Mouse (Mus musculus): ENCODE measurements at regions not wholly inside any gene's neighbourhood (a gene's known extent, or its start where the extent isn't known, plus 50 kb on each side); places are given as distances from the start of the nearest gene placed in this dataset.

DNA sequence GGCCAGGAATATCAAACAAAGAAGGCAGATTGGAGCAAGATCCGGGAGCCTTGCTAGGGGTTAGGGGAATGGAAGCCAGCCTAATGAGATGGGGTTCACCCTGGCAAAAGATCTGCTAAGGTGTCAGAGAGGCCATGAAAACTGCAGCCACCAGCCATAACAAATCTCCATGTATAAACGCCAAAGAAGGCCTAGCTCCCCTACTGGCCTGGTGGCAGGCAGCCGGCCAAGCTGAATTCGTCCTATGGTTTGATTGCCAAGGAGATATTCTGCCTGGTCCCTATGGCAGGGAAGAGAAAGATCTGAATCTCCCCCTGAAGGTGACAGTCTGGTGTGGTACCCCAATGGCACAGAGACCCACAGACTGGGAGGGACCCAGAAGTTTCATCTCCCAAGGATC is 104.8 kb upstream of the E030018B13Rik start:
- Histone ChIP-seq H3K9ac (no peak overlapping the region), H3K36me3 (no peaks in the 10 kb centered on the region), H3K9me3 (no peaks in the 10 kb centered on the region), H3K27me3 (no peaks in the 10 kb centered on the region), H3K4me3 (no peak overlapping the region), H3K27ac (no peak overlapping the region), H3K4me2 (no peak overlapping the region), H3K4me1 (0 out of 2 replicates have a peak, but pooled peaks cover 4% of the 10 kb centered on the region)
- ATAC-seq (ENCODE audit: borderline replicate concordance, extremely low read depth, low FRiP score, low TSS enrichment) = no peak
- 71% methylated on average over 4 of the region's 4 CpGs for WGBS

DNA sequence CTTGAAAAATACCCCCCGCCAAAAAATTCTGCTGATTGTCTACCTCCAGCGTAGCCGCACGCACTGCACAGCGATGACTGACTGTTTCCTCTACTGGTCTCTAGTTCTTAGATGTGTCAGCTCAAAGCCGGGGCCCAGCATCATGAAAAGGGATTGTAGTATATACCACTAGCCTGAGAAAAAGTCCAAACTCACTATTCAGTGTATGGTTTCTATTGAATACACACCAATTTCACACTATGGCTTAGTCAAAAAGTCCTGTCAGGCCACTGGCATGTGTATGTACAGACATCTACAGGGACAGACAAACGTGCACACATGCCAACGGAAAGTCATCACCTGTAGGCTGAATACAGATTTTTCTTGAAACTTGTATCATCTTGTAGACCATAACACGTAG is 101.1 kb upstream of the E030018B13Rik start:
- ATAC-seq (ENCODE audit: borderline replicate concordance, extremely low read depth, low FRiP score, low TSS enrichment) = no peak
- Histone ChIP-seq H3K9ac (no peak overlapping the region), H3K4me3 (no peak overlapping the region), H3K9me3 (no peaks in the 10 kb centered on the region), H3K4me2 (no peak overlapping the region), H3K4me1 (0 out of 2 replicates have a peak, but pooled peaks cover 5% of the 10 kb centered on the region), H3K27ac (peak overlapping the region; percentile 85; the same call in 1 of the 2 replicates), H3K27me3 (no peaks in the 10 kb centered on the region), H3K36me3 (no peaks in the 10 kb centered on the region)
- 87% methylated on average over 9 of the region's 9 CpGs for WGBS

DNA sequence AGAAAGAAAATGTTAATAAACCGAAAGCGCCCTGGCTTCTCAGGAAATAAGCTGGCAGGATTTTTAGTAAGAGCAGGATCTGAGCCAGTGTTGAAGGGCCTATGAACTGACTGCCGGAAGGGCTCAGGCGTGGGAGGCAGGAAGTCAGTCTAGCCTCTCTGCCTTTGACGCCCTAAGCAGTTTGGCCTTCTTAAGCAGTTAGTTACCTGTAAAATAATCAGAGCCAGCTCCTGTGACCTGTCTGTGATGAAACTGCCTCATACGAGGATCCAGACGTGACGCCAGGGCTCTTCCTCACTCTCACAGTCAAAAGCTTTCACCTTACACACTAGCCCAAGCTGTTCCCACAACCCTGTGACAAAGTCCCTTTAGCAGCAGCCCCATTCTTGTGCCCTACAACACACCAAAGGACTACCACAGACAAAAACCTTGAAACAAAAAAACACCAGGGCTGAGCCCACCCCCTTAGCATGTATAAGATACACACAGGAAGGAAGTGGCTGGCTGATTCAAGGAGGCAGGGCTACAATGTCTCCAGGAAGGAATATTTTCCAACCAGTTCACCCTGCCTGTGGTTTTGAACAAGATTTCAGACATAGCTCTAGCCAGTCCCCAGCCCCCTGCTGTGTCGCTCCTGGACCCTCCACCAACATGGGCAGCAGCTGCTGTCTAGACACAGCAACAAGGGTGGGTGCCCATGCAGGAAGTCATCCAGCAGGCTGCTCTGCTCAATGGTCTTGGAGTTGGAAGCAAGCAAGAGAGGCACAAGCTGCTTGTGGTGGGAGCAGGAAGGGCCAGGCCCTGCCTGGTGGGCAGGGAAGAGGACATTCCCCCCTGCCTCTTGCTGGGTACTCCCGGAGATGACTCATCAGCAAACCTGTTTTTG is 100.4 kb upstream of the E030018B13Rik start:
- ATAC-seq (ENCODE audit: borderline replicate concordance, extremely low read depth, low FRiP score, low TSS enrichment) = peak; percentile 52; the same call in 1 of the 2 replicates
- Histone ChIP-seq H3K4me1 (0 out of 2 replicates have a peak, but pooled peaks cover 5% of the 10 kb centered on the region), H3K27me3 (no peaks in the 10 kb centered on the region), H3K27ac (peak overlapping the region; percentile 85), H3K9me3 (no peaks in the 10 kb centered on the region), H3K36me3 (no peaks in the 10 kb centered on the region), H3K4me3 (no peak overlapping the region), H3K9ac (no peak overlapping the region), H3K4me2 (no peak overlapping the region)
- WGBS = 56% methylated on average over 10 of the region's 10 CpGs

DNA sequence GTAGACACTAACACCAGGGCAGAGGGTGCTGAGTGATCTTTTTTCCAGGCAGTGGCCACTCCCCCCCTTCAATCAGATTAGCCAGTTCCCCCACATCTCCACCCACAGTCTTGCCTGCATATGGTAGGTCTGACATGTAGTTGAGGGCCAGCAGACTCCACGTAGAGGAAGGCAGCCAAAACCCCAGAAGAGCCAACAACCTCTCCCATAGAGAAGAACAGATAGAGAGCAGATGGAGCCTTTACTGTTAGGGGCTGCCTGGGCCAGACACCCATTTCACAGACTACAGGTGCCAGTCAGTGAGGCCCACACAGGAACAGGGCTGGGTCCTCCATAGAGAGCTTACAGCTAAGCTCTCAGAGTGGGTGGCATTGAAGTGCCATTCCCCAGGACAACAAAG is 99.2 kb upstream of the E030018B13Rik start:
- ATAC-seq (ENCODE audit: borderline replicate concordance, extremely low read depth, low FRiP score, low TSS enrichment) = no peak
- WGBS = 84% methylated on average over 1 of the region's 1 CpGs
- H3K36me3 ChIP-seq = no peaks in the 10 kb centered on the region

DNA sequence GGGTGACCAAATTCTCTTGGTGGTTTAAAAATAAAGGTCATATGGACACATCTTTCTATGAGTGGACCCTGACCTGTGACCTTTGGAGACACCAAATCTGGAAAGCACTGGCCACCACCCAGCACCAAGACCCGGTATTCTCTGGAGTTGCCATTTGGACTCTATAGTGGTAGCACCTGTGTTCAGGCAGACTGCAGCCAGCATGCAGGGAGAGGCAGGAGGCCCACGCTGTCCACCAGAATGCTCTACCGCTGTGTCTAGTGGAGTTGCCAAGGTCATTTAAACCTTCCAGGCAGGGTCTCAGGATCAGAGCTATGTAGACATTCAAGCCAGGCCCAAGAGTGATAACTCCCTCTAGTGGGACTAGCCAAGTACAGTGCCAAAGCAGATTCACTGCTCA is 98.6 kb upstream of the E030018B13Rik start:
- WGBS = 85% methylated on average over 3 of the region's 3 CpGs
- Histone ChIP-seq H3K27me3 (no peaks in the 10 kb centered on the region), H3K4me2 (no peak overlapping the region), H3K27ac (no peak overlapping the region), H3K36me3 (no peaks in the 10 kb centered on the region), H3K9ac (no peak overlapping the region), H3K4me1 (0 out of 2 replicates have a peak, but pooled peaks cover 5% of the 10 kb centered on the region), H3K9me3 (no peaks in the 10 kb centered on the region), H3K4me3 (no peak overlapping the region)
- no peak for ATAC-seq (ENCODE audit: borderline replicate concordance, extremely low read depth, low FRiP score, low TSS enrichment)

More for the DNA sequence above, 99.2 kb upstream of the E030018B13Rik start:
- Histone ChIP-seq H3K4me2 (no peak overlapping the region), H3K9ac (no peak overlapping the region), H3K4me3 (no peak overlapping the region), H3K27ac (peak overlapping the region; percentile 85; the same call in 1 of the 2 replicates), H3K9me3 (no peaks in the 10 kb centered on the region), H3K27me3 (no peaks in the 10 kb centered on the region), H3K4me1 (0 out of 2 replicates have a peak, but pooled peaks cover 5% of the 10 kb centered on the region)

DNA sequence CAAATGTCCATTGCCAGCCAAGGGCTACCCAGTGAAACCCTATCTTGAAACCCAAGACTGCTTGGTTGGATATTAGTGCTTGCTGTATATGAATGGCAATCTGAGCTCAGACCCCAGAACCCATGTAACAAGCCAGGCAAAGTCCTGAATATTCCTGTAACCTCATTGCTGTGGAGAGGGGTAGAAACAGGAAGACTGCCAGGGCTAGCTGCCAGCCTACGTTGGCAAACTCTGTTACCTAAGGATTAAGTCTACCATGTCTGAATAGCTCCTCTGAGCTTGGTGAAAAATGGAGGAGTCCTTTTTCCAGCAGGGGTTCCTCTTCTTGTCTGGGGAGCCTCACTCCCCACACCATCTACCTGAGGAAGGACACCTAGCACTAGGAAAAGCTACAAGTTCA is 96.4 kb upstream of the E030018B13Rik start:
- Histone ChIP-seq H3K36me3 (no peaks in the 10 kb centered on the region), H3K27me3 (no peaks in the 10 kb centered on the region), H3K9ac (no peak overlapping the region), H3K4me1 (0 out of 2 replicates have a peak, but pooled peaks cover 5% of the 10 kb centered on the region), H3K4me3 (no peak overlapping the region), H3K9me3 (no peaks in the 10 kb centered on the region), H3K27ac (no peak overlapping the region), H3K4me2 (no peak overlapping the region)
- ATAC-seq (ENCODE audit: borderline replicate concordance, extremely low read depth, low FRiP score, low TSS enrichment) = no peak
- WGBS = 75% methylated on average over 1 of the region's 1 CpGs

DNA sequence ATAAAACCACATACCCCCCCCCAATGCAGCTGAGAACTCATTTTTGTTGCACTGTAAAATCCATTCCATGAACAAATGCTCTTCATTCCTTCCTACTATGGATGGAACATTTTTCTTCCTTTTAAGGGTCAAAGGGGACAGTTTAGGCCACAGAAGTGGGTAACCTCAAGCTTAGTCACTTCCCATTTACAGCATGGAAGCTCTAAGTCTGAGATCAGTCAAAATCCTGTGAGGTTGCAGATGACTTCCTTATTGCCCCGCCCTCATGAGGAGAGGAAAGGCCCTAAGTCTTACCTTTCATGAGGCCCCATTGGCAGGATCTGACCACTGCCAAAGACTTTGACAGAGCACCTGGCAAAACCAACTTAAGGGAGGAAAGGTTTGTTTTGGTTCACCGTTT is 94.7 kb upstream of the E030018B13Rik start:
- Histone ChIP-seq H3K9me3 (no peaks in the 10 kb centered on the region), H3K4me3 (no peak overlapping the region), H3K4me1 (no peaks in the 10 kb centered on the region), H3K9ac (no peak overlapping the region), H3K4me2 (no peak overlapping the region), H3K27ac (no peak overlapping the region), H3K27me3 (no peaks in the 10 kb centered on the region), H3K36me3 (no peaks in the 10 kb centered on the region)
- WGBS = 79% methylated on average over 2 of the region's 2 CpGs
- ATAC-seq (ENCODE audit: borderline replicate concordance, extremely low read depth, low FRiP score, low TSS enrichment) = no peak

DNA sequence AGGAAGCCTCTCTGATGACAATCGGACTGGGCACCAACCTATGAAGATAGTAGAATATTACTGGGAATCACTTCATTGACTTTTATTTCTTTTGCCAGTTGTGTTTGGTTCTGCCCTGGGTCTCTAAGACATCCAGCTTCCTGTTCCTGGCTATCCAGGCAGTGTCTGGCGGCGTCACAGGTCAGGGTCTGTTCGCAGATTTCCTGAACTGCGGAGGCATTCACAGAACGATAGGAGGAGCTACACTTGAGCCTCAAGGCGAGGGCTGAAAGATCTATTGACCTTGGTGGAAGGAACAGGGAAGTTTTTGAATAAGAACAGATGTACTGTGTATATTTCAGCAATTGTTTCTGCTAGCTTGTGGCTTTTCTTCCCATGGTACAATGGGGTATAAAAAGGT is 92.6 kb upstream of the E030018B13Rik start:
- Histone ChIP-seq H3K27ac (peak overlapping the region; percentile 71), H3K27me3 (no peaks in the 10 kb centered on the region), H3K9me3 (no peaks in the 10 kb centered on the region), H3K4me1 (no peaks in the 10 kb centered on the region), H3K4me2 (no peak overlapping the region), H3K9ac (no peak overlapping the region), H3K36me3 (no peaks in the 10 kb centered on the region), H3K4me3 (no peak overlapping the region)
- 37% methylated on average over 7 of the region's 7 CpGs for WGBS
- ATAC-seq (ENCODE audit: borderline replicate concordance, extremely low read depth, low FRiP score, low TSS enrichment) = no peak

DNA sequence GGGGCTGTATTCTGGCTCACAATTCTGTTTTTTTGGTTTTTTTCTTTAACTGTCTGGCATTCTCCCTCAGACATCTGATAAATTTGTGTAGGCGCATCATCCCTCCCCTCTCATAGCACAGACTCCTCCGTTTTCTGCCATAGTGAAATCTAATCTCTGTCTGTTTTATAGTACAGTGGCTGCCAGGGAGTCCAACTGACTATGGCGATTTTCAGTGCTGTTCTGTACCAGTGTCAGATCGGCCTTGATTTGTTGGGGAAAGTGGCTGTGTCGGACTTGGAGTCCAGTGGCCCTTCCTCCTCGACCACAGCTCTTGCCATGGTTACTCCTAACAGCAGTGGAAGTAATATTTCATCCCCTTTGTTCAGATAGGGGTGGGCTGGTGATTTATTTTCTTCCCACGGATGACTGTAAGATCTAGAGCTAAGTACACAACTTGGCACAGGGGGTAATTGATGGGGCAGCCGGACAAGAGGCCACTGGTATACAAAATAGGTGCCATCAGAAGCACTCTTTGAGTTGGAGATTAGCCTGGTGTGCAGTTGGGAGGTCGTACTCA is 87.2 kb upstream of the E030018B13Rik start:
- Histone ChIP-seq H3K4me3 (no peak overlapping the region), H3K36me3 (no peaks in the 10 kb centered on the region), H3K9me3 (no peaks in the 10 kb centered on the region), H3K4me2 (no peak overlapping the region), H3K27me3 (no peaks in the 10 kb centered on the region), H3K27ac (no peak overlapping the region), H3K4me1 (no peaks in the 10 kb centered on the region), H3K9ac (no peak overlapping the region)
- 65% methylated on average over 9 of the region's 9 CpGs for WGBS
- no peak for ATAC-seq (ENCODE audit: borderline replicate concordance, extremely low read depth, low FRiP score, low TSS enrichment)

DNA sequence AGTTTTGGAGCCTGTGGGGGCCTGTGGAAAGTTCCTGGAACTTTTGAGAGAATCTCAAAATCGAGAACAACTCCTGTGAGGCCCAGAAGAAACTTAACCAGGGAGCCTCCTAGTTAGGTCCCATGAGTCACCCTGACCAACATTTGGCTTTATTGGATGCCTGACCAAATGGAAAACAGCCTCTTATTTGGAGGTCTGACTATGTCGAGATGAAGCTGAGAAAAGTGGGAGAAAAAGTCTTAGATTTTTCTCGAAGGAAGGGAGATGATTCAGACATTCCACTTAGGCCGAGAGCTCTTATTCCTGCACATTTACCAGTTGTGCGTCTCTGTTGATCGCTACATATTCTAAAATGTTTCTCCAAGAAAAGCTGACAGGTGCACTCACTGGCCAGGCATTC is 83.0 kb upstream of the E030018B13Rik start:
- Histone ChIP-seq H3K4me2 (no peak overlapping the region), H3K27me3 (no peaks in the 10 kb centered on the region), H3K36me3 (no peaks in the 10 kb centered on the region), H3K4me1 (no peaks in the 10 kb centered on the region), H3K9me3 (no peaks in the 10 kb centered on the region), H3K9ac (no peak overlapping the region), H3K27ac (no peak overlapping the region), H3K4me3 (no peak overlapping the region)
- 83% methylated on average over 6 of the region's 6 CpGs for WGBS
- ATAC-seq (ENCODE audit: borderline replicate concordance, extremely low read depth, low FRiP score, low TSS enrichment) = no peak

DNA sequence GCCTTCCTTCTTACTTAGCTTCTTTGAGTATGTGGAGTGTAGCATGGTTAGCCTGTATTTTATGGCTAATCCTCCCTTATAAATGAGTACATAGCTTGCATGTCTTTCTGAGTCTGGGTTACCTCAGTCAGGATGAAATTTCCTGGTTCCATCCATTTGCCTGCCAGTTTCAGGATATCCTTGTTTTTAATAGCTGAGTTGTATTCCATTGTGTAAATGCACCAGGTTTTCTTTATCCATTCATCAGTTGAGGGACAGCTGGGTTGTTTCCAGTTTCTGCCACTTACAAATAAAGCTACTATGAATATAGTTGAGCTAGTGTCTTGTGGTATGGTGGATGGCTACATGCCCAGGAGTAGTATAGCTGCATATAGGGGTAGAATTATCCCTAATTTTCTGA is 80.7 kb upstream of the E030018B13Rik start:
- no peaks in the 10 kb centered on the region for H3K36me3 ChIP-seq
- H3K4me3 ChIP-seq = no peak overlapping the region
- no peak overlapping the region for H3K27ac ChIP-seq
- no peak overlapping the region for H3K9ac ChIP-seq
- H3K27me3 ChIP-seq = no peaks in the 10 kb centered on the region
- H3K4me2 ChIP-seq = no peak overlapping the region
- H3K4me1 ChIP-seq = no peaks in the 10 kb centered on the region
- no peaks in the 10 kb centered on the region for H3K9me3 ChIP-seq
- ATAC-seq (ENCODE audit: borderline replicate concordance, extremely low read depth, low FRiP score, low TSS enrichment) = no peak

Measured in lung, embryonic 15.5 days (tissue).